Mouse (Mus musculus) forebrain, postnatal 0 days (tissue): ENCODE data around the gene Zg16. TPM values are rescaled to one million over a fixed set of nuclear protein-coding genes. Genes with fewer than 3 reads are reported as not detected.
"Not testable (repeated sequence)": the region's sequence is repeated elsewhere in the genome, so short reads cannot be mapped to it uniquely, and the experiment has no call there.

Experiments used
- ATAC-seq: fragments of 200-750 bp; cut with Nextera tagmentation; 2 replicates; pipeline ENCODE4 v1.8.0; 2017; ENCODE audit warnings: mild to moderate bottlenecking, moderate library complexity
- DNase-seq: peaks from one replicate; pipeline ENCODE4 v3.0.0-alpha.2; 2015
- H3K27ac ChIP-seq: fragments of 300-500 bp; sonication (generic); 2 replicates; pipeline ENCODE4 v1.5.1; 2014; ENCODE audit warnings: low read depth, mild to moderate bottlenecking, antibody characterized with exemption, low read length, moderate library complexity, mixed read lengths
- H3K27me3 ChIP-seq: fragments of 300-500 bp; sonication (generic); 2 replicates; pipeline ENCODE4 v1.6.1; 2014; ENCODE audit warnings: mild to moderate bottlenecking, low read length, mixed read lengths; ENCODE audit not compliant: insufficient read depth
- H3K36me3 ChIP-seq: fragments of 300-500 bp; sonication (generic); 2 replicates; pipeline ENCODE4 v1.6.1; 2014; ENCODE audit warnings: mild to moderate bottlenecking, moderate library complexity; ENCODE audit not compliant: insufficient read depth
- H3K4me1 ChIP-seq: fragments of 300-500 bp; sonication (generic); 2 replicates; pipeline ENCODE4 v1.6.1; 2014; ENCODE audit warnings: antibody characterized with exemption; ENCODE audit not compliant: insufficient read depth
- H3K4me2 ChIP-seq: fragments of 300-500 bp; sonication (generic); 2 replicates; pipeline ENCODE4 v1.6.1; 2014; ENCODE audit warnings: low read depth, mild to moderate bottlenecking, moderate library complexity
- H3K4me3 ChIP-seq: fragments of 300-500 bp; sonication (generic); 2 replicates; pipeline ENCODE4 v1.5.1; 2014; ENCODE audit warnings: low read depth, low read length, mixed read lengths
- H3K9ac ChIP-seq: fragments of 300-500 bp; sonication (generic); 2 replicates; pipeline ENCODE4 v1.6.1; 2014; ENCODE audit warnings: mild to moderate bottlenecking
- H3K9me3 ChIP-seq: fragments of 300-500 bp; sonication (generic); 2 replicates; pipeline ENCODE4 v1.6.1; 2016; ENCODE audit warnings: low read length
- CTCF ChIP-seq: sonication (generic); IDR thresholded peaks from 2 replicates; pipeline ENCODE4 v1.5.1; 2016; ENCODE audit warnings: antibody characterized with exemption, control low read depth, low read depth
- WGBS: fragments of 180-500 bp; shearing (Covaris S2); extraction: QIAGEN DNeasy Blood & Tissue Kit; methylation state at CpG from one replicate; pipeline ENCODE4 v1.1.7; 2014; 5-methylcytosine and 5-hydroxymethylcytosine counted together
- polyA plus RNA-seq: library from polyadenylated mRNA; unstranded; fragments of >200 nt; fragmentation: Nextera tagmentation; extraction: Ambion mirVana; gene quantifications from 2 replicates; pipeline ENCODE4 v1.2.1, GENCODE M21; 2015
- total RNA-seq: library from RNA; depleted of rRNA; stranded (reverse); fragments of >200 nt; gene quantifications from 2 replicates; pipeline ENCODE4 v1.2.3, GENCODE M21; 2014; rRNA removed

Zg16 gene
- not detected in 2 replicates for total RNA-seq
- not detected in 2 replicates for polyA plus RNA-seq

GRCm38 (mm10) chr7:127087278-127088010, at the start of gene Zg16:
Gene Zg16, minus strand, starts transcription at chr7:127087328.
- H3K27me3 ChIP-seq, ATAC-seq, DNase-seq, H3K4me2 ChIP-seq, H3K9ac ChIP-seq, H3K4me3 ChIP-seq, H3K9me3 ChIP-seq, H3K27ac ChIP-seq, H3K36me3 ChIP-seq, H3K4me1 ChIP-seq: not testable (repeated sequence)
- 84% methylated on average over 6 of the region's 6 CpGs for WGBS

GRCm38 (mm10) chr7:127136181-127137071, 49.3 kb upstream of the Zg16 start:
- Histone ChIP-seq H3K4me3 (no peak overlapping the region), H3K27ac (no peak overlapping the region), H3K9ac (no peak overlapping the region), H3K4me2 (no peak overlapping the region), H3K9me3 (no peaks in the 10 kb centered on the region), H3K36me3 (no peaks in the 10 kb centered on the region), H3K4me1 (no peaks in the 10 kb centered on the region), H3K27me3 (no peaks in the 10 kb centered on the region)
- ATAC-seq (no peak), DNase-seq (no peak)
- WGBS: 86% methylated on average over 22 of the region's 22 CpGs
- TF ChIP-seq CTCF: no peak

- no peak overlapping the region for H3K9ac ChIP-seq
- no peaks in the 10 kb centered on the region for H3K9me3 ChIP-seq
- no peak overlapping the region for H3K4me2 ChIP-seq
- no peaks in the 10 kb centered on the region for H3K27me3 ChIP-seq
- H3K27ac ChIP-seq: no peak overlapping the region
- TF ChIP-seq CTCF: no peak
- no peaks in the 10 kb centered on the region for H3K36me3 ChIP-seq
- no peak overlapping the region for H3K4me3 ChIP-seq
- no peak for ATAC-seq
- no peak for DNase-seq
- WGBS: 87% methylated on average over 11 of the region's 11 CpGs
- H3K4me1 ChIP-seq: no peaks in the 10 kb centered on the region
Observed at GRCm38 (mm10) chr7:127134821-127135447, 47.8 kb upstream of the Zg16 start.

- no peak overlapping the region for H3K4me2 ChIP-seq
- 48% methylated on average over 5 of the region's 5 CpGs for WGBS
- TF ChIP-seq CTCF: no peak
- no peak for DNase-seq
- no peaks in the 10 kb centered on the region for H3K36me3 ChIP-seq
- no peak overlapping the region for H3K27ac ChIP-seq
- H3K4me3 ChIP-seq: no peak overlapping the region
- H3K4me1 ChIP-seq: no peaks in the 10 kb centered on the region
- H3K9me3 ChIP-seq: no peaks in the 10 kb centered on the region
- ATAC-seq: 0 out of 2 replicates have a peak, but pooled peaks have one; percentile 23
- no peak overlapping the region for H3K9ac ChIP-seq
- no peaks in the 10 kb centered on the region for H3K27me3 ChIP-seq
Observed at GRCm38 (mm10) chr7:127133125-127133524, 46.0 kb upstream of the Zg16 start.

GRCm38 (mm10) chr7:127129638-127130037, 42.5 kb upstream of the Zg16 start:
- no peaks in the 10 kb centered on the region for H3K9me3 ChIP-seq
- WGBS: 9% methylated on average over 4 of the region's 4 CpGs
- H3K4me2 ChIP-seq: no peak overlapping the region
- no peaks in the 10 kb centered on the region for H3K27me3 ChIP-seq
- H3K4me3 ChIP-seq: no peak overlapping the region
- peak; percentile 72 for TF ChIP-seq CTCF
- no peak overlapping the region for H3K27ac ChIP-seq
- H3K36me3 ChIP-seq: no peaks in the 10 kb centered on the region
- peak; percentile 59 for DNase-seq
- H3K9ac ChIP-seq: no peak overlapping the region
- peak; percentile 71 for ATAC-seq
- no peaks in the 10 kb centered on the region for H3K4me1 ChIP-seq

GRCm38 (mm10) chr7:127121911-127122270, 34.8 kb upstream of the Zg16 start, which contains the start of gene Qprt:
Gene Qprt, minus strand, starts transcription at chr7:127122226.
- 13% methylated on average over 6 of the region's 7 CpGs for WGBS
- no peaks in the 10 kb centered on the region for H3K4me1 ChIP-seq
- H3K9me3 ChIP-seq: no peaks in the 10 kb centered on the region
- DNase-seq (no peak), ATAC-seq (no peak)
- H3K27ac ChIP-seq: no peak within 1 kb of the TSS
- H3K4me2 ChIP-seq: no peak within 1 kb of the TSS
- no peak within 1 kb of the TSS for H3K9ac ChIP-seq
- no peaks in the 10 kb centered on the region for H3K36me3 ChIP-seq
- no peak within 1 kb of the TSS for H3K4me3 ChIP-seq
- H3K27me3 ChIP-seq: peaks cover 12% of the 10 kb centered on the region; the same call in 1 of the 2 replicates
- TF ChIP-seq CTCF: no peak
